Mouse (Mus musculus) liver, postnatal 0 days (tissue): ENCODE measurements around the gene Cmas.

Source experiments
- CTCF ChIP-seq: sonication (generic); IDR thresholded peaks from 2 replicates; pipeline ENCODE4 v1.5.1; 2016; ENCODE audit warnings: antibody characterized with exemption, low read depth
- EP300 ChIP-seq: IDR thresholded peaks from 2 replicates; pipeline ENCODE4 v1.6.1; 2016; ENCODE audit warnings: antibody characterized with exemption, low read depth, mild to moderate bottlenecking

- TF ChIP-seq EP300 (no peak), CTCF (no peak)
Observed at GRCm38 (mm10) chr6:142738225-142738624, 18.3 kb upstream of the Cmas start.
